Mouse (Mus musculus) C2C12 (cell line): ENCODE measurements around the gene Atf5. TPM values are rescaled to one million over a fixed set of nuclear protein-coding genes. Genes with fewer than 3 reads are reported as not detected.

ENCODE experiments used
- H3K27me3 ChIP-seq: one replicate; pipeline ENCODE4 v1.6.1; 2011; ENCODE audit not compliant: control insufficient read depth, insufficient read depth, insufficient read length
- H3K36me3 ChIP-seq: one replicate; pipeline ENCODE4 v1.6.1; 2011; ENCODE audit not compliant: control insufficient read depth, insufficient read depth
- H3K4me3 ChIP-seq: one replicate; pipeline ENCODE4 v1.5.1; 2011; ENCODE audit warnings: mild to moderate bottlenecking, control low read depth; ENCODE audit not compliant: poor library complexity, insufficient read depth, severe bottlenecking
- H3K79me2 ChIP-seq: one replicate; pipeline ENCODE4 v1.6.1; 2011; ENCODE audit not compliant: control insufficient read depth, insufficient read depth
- H3K79me3 ChIP-seq: one replicate; pipeline ENCODE4 v1.6.1; 2011; ENCODE audit warnings: low read depth, control low read depth
- H3ac ChIP-seq: one replicate; pipeline ENCODE3; 2011; ENCODE audit warnings: low read depth; ENCODE audit not compliant: control insufficient read depth, insufficient read length
- CEBPB ChIP-seq: IDR thresholded peaks from one replicate; pipeline ENCODE4 v1.6.1; 2011; ENCODE audit warnings: low read depth, mild to moderate bottlenecking, control low read depth, moderate library complexity
- CTCF ChIP-seq: IDR thresholded peaks from one replicate; pipeline ENCODE4 v1.5.1; 2011; ENCODE audit not compliant: control insufficient read depth, insufficient read depth, insufficient read length
- FOSL1 ChIP-seq: IDR thresholded peaks from one replicate; pipeline ENCODE4 v1.8.0; 2011; ENCODE audit warnings: mild to moderate bottlenecking, low read length; ENCODE audit not compliant: poor library complexity, insufficient read depth, severe bottlenecking
- MAX ChIP-seq: IDR thresholded peaks from one replicate; pipeline ENCODE4 v1.6.1; 2011; ENCODE audit warnings: mild to moderate bottlenecking, control low read depth
- MYOD1 ChIP-seq: IDR thresholded peaks from one replicate; pipeline ENCODE4 v1.6.1; 2011; ENCODE audit warnings: low read depth; ENCODE audit not compliant: control insufficient read depth, insufficient read length
- MYOG ChIP-seq: IDR thresholded peaks from one replicate; pipeline ENCODE4 v1.6.1; 2011; ENCODE audit not compliant: control insufficient read depth, insufficient read length; ENCODE audit errors: extremely low read depth
- USF1 ChIP-seq: IDR thresholded peaks from one replicate; pipeline ENCODE4 v1.6.1; 2011; ENCODE audit warnings: low read depth, mild to moderate bottlenecking, control low read depth, moderate library complexity
- polyA plus RNA-seq: library from polyadenylated mRNA; unstranded; fragments of >200 nt; fragmentation: generic; extraction: Trizol; gene quantifications from one replicate; pipeline ENCODE4 v1.2.1, GENCODE M21; 2012; ENCODE audit warnings: missing spikeins

Atf5 gene
- polyA plus RNA-seq, 1 experiment = 290 TPM

DNA sequence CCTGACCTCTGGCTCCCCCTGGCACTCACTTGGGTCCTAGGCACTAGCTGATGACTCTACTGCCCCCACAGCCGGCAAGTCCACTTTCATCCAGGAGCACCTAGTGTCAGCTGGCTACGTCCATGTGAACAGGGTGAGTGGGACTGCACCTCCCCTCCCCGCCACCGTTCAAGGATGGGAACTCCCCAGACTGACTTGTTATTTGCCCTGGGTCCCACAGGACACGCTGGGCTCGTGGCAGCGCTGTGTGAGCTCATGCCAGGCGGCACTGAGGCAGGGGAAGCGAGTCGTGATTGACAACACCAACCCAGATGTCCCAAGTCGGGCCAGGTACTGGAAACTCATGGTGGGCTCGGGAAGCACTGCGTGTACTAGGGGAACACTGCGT is 45.0 kb upstream of the Atf5 start:
- Histone ChIP-seq H3ac (no peak overlapping the region), H3K27me3 (no peaks in the 10 kb centered on the region), H3K79me2 (peaks cover 44% of the 10 kb centered on the region), H3K4me3 (no peak overlapping the region), H3K36me3 (peaks cover 25% of the 10 kb centered on the region), H3K79me3 (peaks cover 18% of the 10 kb centered on the region)
- no peak for TF ChIP-seq CTCF
- TF ChIP-seq MYOD1 = no peak
- TF ChIP-seq MYOG = no peak
- no peak for TF ChIP-seq MAX
- TF ChIP-seq FOSL1 = no peak
- TF ChIP-seq CEBPB = no peak
- TF ChIP-seq USF1 = no peak

GRCm38 (mm10) chr7:44860576-44861428 is 44.3 kb upstream of the Atf5 start:
- Histone ChIP-seq H3K36me3 (peaks cover 20% of the 10 kb centered on the region), H3K27me3 (no peaks in the 10 kb centered on the region), H3K79me3 (peaks cover 14% of the 10 kb centered on the region), H3ac (no peak overlapping the region), H3K79me2 (peaks cover 38% of the 10 kb centered on the region), H3K4me3 (no peak overlapping the region)
- TF ChIP-seq CEBPB (no peak), CTCF (peak; percentile 96), MAX (no peak)

- Histone ChIP-seq H3K4me3 (no peak overlapping the region), H3K79me3 (peaks cover 8% of the 10 kb centered on the region), H3K27me3 (no peaks in the 10 kb centered on the region), H3K36me3 (peaks cover 17% of the 10 kb centered on the region), H3ac (no peak overlapping the region), H3K79me2 (peaks cover 29% of the 10 kb centered on the region)
- TF ChIP-seq MYOD1 = no peak
- no peak for TF ChIP-seq CEBPB
- TF ChIP-seq CTCF = no peak
- TF ChIP-seq FOSL1 = no peak
- no peak for TF ChIP-seq USF1
Observed at GRCm38 (mm10) chr7:44859896-44860295, 43.4 kb upstream of the Atf5 start.

GRCm38 (mm10) chr7:44857905-44858304 is 41.4 kb upstream of the Atf5 start:
- TF ChIP-seq FOSL1 = no peak
- no peak for TF ChIP-seq CTCF
- TF ChIP-seq MAX = no peak
- no peak for TF ChIP-seq MYOG
- no peak for TF ChIP-seq USF1
- no peak for TF ChIP-seq MYOD1
- TF ChIP-seq CEBPB = no peak
- Histone ChIP-seq H3K27me3 (no peaks in the 10 kb centered on the region), H3ac (peak overlapping the region; percentile 25), H3K4me3 (peak overlapping the region; percentile 65), H3K36me3 (peaks cover 9% of the 10 kb centered on the region), H3K79me3 (peaks cover 11% of the 10 kb centered on the region), H3K79me2 (peaks cover 26% of the 10 kb centered on the region)

DNA sequence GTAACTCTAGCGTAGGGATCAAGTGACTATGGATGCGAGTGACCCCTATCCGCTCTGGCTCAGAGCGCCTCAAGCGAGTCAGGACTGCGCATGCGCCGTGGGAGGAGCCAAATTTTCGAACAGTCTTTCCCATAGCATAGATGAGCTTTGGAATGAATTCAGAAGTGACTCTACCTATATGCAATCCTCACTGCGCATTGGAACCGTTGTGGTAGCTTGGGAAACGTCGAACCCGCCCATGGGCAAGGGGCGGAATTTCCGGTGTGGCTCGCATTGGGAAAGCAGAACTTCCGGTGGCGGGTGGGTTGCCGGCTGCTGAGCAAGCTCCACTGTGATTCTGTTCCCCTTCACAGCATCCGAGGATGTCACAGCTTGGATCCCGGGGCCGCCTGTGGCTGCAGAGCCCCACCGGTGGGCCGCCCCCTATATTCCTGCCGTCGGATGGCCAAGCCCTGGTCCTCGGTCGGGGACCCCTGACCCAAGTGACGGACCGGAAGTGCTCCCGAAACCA is 40.6 kb upstream of the Atf5 start, which contains the start of gene Pnkp:
Gene Pnkp, plus strand, starts transcription at position 98 of the 511 bp plus-strand sequence.
- H3K79me2 ChIP-seq = peaks cover 33% of the 10 kb centered on the region
- peak within 1 kb of the TSS; percentile 65 for H3K4me3 ChIP-seq
- no peak for TF ChIP-seq MAX
- no peak for TF ChIP-seq USF1
- no peak for TF ChIP-seq MYOG
- no peak for TF ChIP-seq FOSL1
- TF ChIP-seq MYOD1 = no peak
- no peak for TF ChIP-seq CTCF
- peak; percentile 30 for TF ChIP-seq CEBPB
- peaks cover 12% of the 10 kb centered on the region for H3K79me3 ChIP-seq
- H3K27me3 ChIP-seq = no peaks in the 10 kb centered on the region
- H3ac ChIP-seq = peak within 1 kb of the TSS; percentile 75
- H3K36me3 ChIP-seq = peaks cover 9% of the 10 kb centered on the region
